Mouse (Mus musculus): ENCODE results near the gene Gm20388. TPM values are rescaled to one million over a fixed set of nuclear protein-coding genes. Genes with fewer than 3 reads are reported as not detected.

The Gm20388 gene
- polyA plus RNA-seq, 1 experiment from 2014 or later = not detected

DNA sequence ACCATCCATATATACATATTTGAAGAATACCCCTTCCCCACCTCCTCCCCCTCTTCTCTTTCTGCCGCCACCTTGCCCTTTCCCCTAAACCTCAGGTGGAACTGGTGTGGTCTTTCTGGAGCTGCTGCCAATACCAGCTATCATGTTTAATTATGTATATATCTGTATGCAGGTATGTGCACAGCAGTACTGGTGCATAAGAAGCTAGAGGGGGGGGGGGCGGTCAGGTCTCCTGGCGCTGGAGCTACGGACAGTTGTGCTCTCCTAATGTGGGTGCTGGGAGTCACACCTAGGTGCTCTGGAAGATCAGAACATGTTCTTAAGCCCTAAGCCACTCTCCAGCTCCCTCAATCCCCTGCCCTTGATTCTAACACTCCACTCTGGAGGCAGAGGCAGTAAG is 13.6 kb upstream of the Gm20388 start:
- Histone ChIP-seq H3K4me2 (replicated peaks) (no peak overlapping the region), H3K36me3 (no peaks in the 10 kb centered on the region), H3K4me1 (no peaks in the 10 kb centered on the region), H3K9me3 (no peaks in the 10 kb centered on the region), H3K9ac (replicated peaks) (no peak overlapping the region), H3K27ac (replicated peaks) (no peak overlapping the region), H3K4me3 (no peak overlapping the region), H3K27me3 (peaks cover 18% of the 10 kb centered on the region)
- no peak for ATAC-seq (replicated peaks)
- WGBS = 82% methylated on average over 4 of the region's 4 CpGs

DNA sequence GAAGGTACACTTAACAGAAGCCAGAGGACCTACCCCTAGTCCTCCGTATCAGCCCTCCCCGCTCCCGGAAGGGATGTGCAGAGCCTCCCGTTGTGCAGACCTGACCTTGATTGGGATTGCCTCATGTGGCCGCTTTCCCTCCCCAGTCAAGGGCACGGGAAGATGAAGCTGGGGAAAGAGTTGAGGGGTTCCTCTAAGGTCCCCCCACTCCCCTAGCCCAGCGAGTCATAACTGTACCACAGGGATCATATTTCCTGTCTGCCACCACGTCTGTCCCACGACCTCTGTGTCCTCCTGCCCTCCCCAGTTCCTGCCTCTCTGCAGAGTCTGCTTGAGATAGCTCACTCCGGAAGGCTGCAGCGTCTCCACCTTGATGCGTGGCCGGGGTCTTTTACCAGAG is 12.7 kb upstream of the Gm20388 start:
- H3K27ac ChIP-seq (replicated peaks) = no peak overlapping the region
- no peaks in the 10 kb centered on the region for H3K36me3 ChIP-seq
- 26% methylated on average over 13 of the region's 13 CpGs for WGBS
- no peaks in the 10 kb centered on the region for H3K4me1 ChIP-seq
- no peak overlapping the region for H3K4me3 ChIP-seq
- no peak overlapping the region for H3K4me2 ChIP-seq (replicated peaks)
- no peak for ATAC-seq (replicated peaks)
- H3K9ac ChIP-seq (replicated peaks) = no peak overlapping the region
- H3K9me3 ChIP-seq = no peaks in the 10 kb centered on the region
- peaks cover 18% of the 10 kb centered on the region for H3K27me3 ChIP-seq

DNA sequence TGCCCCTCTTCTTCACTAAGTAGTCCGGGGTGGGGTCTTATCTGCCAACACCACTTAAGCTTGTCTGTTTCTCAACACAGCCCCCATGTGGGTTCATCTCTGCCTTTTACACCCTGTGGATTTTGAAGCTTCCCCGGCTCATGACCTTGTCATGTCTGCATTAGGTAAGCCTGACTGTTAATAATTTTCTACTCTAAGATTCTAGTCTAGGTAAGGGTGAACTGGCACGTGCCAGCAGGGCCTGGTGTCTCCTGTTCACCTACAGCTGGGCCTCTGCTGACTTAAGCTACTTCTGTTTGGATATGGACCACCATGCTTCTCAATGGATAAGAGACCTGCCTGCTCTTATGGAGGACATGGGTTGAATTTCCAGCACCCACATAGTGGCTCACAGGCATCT is 9.3 kb upstream of the Gm20388 start:
- H3K36me3 ChIP-seq = no peaks in the 10 kb centered on the region
- H3K27me3 ChIP-seq = peaks cover 18% of the 10 kb centered on the region
- no peak overlapping the region for H3K9ac ChIP-seq (replicated peaks)
- no peaks in the 10 kb centered on the region for H3K4me1 ChIP-seq
- no peaks in the 10 kb centered on the region for H3K9me3 ChIP-seq
- no peak overlapping the region for H3K4me2 ChIP-seq (replicated peaks)
- WGBS = 85% methylated on average over 3 of the region's 3 CpGs
- no peak overlapping the region for H3K4me3 ChIP-seq
- ATAC-seq (replicated peaks) = no peak
- H3K27ac ChIP-seq (replicated peaks) = no peak overlapping the region

DNA sequence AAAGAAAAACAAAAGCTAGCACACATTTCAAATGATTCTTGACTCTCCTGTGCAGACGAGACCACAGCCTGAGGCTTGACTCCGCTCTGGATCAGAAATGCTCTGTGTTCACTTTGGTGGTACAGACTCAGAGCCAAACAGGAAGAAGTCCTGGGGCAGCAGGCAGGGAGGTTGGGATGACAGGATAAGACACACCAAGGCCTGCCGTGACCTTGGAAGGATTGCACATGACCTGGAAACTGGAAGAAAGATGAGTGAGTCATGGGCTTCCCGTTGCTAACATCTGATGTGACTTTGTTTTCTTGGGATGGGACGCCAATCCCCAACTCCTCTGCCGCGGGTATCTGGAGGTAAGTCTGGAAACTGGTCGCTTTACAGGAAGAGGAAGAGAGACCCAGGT is 8.7 kb upstream of the Gm20388 start:
- peaks cover 17% of the 10 kb centered on the region for H3K27me3 ChIP-seq
- H3K27ac ChIP-seq (replicated peaks) = no peak overlapping the region
- 78% methylated on average over 8 of the region's 8 CpGs for WGBS
- H3K9ac ChIP-seq (replicated peaks) = no peak overlapping the region
- no peaks in the 10 kb centered on the region for H3K9me3 ChIP-seq
- no peak for ATAC-seq (replicated peaks)
- H3K4me1 ChIP-seq = no peaks in the 10 kb centered on the region
- no peak overlapping the region for H3K4me3 ChIP-seq
- H3K4me2 ChIP-seq (replicated peaks) = no peak overlapping the region
- H3K36me3 ChIP-seq = no peaks in the 10 kb centered on the region

DNA sequence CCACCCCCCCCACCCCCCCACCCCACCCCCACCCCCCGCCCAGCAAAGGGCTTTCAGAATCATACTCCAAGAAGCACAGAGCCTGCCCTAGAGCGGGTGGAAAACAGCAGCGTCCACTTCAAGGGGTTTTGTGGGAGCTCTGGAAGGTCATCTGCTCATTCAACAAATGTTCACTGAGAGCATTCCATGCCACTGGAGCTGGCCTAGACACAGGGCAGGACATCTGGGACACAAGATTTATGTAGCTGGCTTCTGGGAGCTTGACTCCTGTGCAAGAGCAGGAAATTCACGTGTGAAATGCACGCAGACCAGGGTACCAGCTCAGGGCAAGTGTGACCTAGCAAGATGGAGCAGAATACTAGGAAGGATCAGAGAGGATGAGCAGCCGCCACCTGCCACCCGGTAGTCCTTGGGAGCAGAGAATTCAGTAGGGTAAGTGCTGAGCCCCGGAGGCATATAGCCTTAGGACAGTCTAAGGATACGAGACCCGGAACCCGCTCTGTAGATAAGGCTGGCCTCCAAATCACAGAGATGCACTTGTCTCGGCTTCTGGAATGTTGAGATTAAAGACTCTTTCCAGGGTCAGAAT is 6.2 kb upstream of the Gm20388 start:
- Histone ChIP-seq H3K4me1 (no peaks in the 10 kb centered on the region), H3K9me3 (no peaks in the 10 kb centered on the region), H3K27ac (replicated peaks) (no peak overlapping the region), H3K4me2 (replicated peaks) (no peak overlapping the region), H3K27me3 (no peaks in the 10 kb centered on the region), H3K36me3 (no peaks in the 10 kb centered on the region), H3K9ac (replicated peaks) (no peak overlapping the region), H3K4me3 (no peak overlapping the region)
- ATAC-seq (replicated peaks) = no peak
- WGBS = 63% methylated on average over 12 of the region's 12 CpGs

DNA sequence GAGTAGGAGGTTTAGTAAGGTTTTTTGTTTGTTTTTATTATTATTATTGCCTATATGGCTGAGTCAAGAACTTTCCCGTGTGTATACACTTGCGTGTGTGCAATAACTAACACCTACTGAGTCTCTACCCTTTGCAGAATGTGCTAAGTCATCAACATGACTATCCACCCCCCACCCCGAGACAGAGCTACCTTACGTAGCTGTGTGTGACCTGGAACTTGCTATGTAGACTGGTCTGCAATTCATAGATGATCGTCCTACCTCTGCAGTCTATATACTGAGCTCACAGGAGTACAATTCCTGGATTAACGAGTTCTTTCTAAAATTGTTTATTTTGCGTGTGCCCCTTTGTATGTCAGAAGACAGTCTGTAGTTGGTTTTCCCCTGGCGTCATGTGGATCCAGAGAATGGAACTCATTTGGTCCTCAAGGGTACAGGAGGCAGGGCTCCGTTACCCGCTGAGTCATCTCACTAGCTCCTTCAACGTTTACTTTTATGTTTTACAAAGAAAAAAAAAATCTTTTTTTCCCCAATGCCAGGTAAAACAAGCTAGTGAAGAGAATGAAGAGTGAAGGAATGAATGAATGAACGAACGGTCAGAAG is 596 bp upstream of the Gm20388 start, which contains the start of gene Usp10:
Gene Usp10, plus strand, starts transcription at position 417 of the 603 bp plus-strand sequence.
- H3K4me1 ChIP-seq = peaks cover 43% of the 10 kb centered on the region

DNA sequence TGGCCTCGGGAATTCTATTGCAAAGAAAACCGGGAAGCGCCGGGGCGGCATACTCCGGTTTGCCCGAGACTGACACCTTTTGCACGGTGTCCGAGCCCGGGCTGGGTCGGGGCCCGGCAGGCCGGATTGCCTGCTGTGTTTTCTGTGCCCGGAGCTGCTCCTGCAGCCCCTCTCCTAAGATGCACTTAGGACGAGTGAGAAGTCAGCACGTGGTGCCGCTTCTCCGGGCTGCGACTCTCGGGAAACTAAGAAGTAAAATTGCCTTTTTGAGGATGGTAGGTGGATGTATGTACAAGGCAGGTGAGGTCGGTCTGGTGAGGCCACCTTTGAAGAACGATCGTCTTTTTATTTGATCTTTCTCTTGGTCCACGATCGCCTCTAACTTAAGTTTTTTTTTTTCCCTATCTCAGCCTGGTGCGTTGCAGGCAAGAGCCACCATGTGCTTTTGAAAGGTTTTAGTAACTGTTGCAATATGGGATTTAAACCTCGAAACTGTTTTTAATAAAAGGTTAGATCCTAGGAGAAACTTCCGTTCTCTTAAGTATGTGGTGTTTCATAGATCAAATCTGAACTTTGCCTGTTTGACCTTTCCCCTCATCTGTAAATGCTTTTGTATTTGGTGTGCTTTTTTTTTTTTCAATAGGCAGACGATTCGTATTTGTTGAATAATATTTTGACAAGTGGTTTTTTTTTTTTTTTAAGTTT is 769 bp downstream of the Gm20388 start:
- H3K36me3 ChIP-seq = no peaks in the 10 kb centered on the region
- H3K4me3 ChIP-seq = peak overlapping the region; percentile 73
- peak; percentile 62 for ATAC-seq (replicated peaks)
- H3K27me3 ChIP-seq = no peaks in the 10 kb centered on the region
- peaks cover 50% of the 10 kb centered on the region for H3K4me1 ChIP-seq
- peak overlapping the region; percentile 66 for H3K4me2 ChIP-seq (replicated peaks)
- H3K27ac ChIP-seq (replicated peaks) = peak overlapping the region; percentile 94
- peak overlapping the region; percentile 88 for H3K9ac ChIP-seq (replicated peaks)
- under 1% methylated on average over 30 of the region's 30 CpGs for WGBS
- H3K9me3 ChIP-seq = no peaks in the 10 kb centered on the region

More for the DNA sequence above, 596 bp upstream of the Gm20388 start, which contains the start of gene Usp10:
- no peaks in the 10 kb centered on the region for H3K36me3 ChIP-seq
- 23% methylated on average over 13 of the region's 13 CpGs for WGBS
- no peaks in the 10 kb centered on the region for H3K27me3 ChIP-seq
- H3K9me3 ChIP-seq = no peaks in the 10 kb centered on the region
- peak within 1 kb of the TSS; percentile 73 for H3K4me3 ChIP-seq
- peak within 1 kb of the TSS; percentile 94 for H3K27ac ChIP-seq (replicated peaks)
- H3K4me2 ChIP-seq (replicated peaks) = peak within 1 kb of the TSS; percentile 66
- ATAC-seq (replicated peaks) = peak; percentile 15; the same call in 1 of the 2 replicates
- peak within 1 kb of the TSS; percentile 88 for H3K9ac ChIP-seq (replicated peaks)

DNA sequence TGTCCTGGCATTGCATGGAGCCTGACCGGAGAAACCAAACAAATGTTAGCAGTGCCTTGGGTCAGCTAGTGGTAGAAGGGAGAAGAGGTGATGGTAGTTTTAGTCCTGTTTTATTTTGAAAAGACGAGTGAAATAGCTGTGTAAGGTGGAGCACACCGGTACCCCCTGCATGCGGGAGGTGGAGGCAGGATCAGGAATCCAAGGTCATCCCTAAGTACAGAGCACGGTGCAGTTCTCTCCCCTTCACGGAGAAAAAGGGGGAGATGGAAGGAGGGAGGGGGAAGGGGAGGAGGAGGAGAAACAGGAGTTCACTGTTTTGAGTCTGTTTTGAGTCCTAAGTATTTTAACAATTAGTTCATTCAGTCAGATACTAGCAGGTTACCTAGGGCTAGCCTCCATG is 2.0 kb downstream of the Gm20388 start:
- 45% methylated on average over 6 of the region's 6 CpGs for WGBS
- H3K27ac ChIP-seq (replicated peaks) = no peak overlapping the region
- H3K4me2 ChIP-seq (replicated peaks) = peak overlapping the region; percentile 66
- H3K4me1 ChIP-seq = peaks cover 56% of the 10 kb centered on the region
- ATAC-seq (replicated peaks) = no peak
- no peaks in the 10 kb centered on the region for H3K9me3 ChIP-seq
- H3K36me3 ChIP-seq = no peaks in the 10 kb centered on the region
- peak overlapping the region; percentile 73 for H3K4me3 ChIP-seq
- no peaks in the 10 kb centered on the region for H3K27me3 ChIP-seq
- H3K9ac ChIP-seq (replicated peaks) = 0 out of 2 replicates have a peak overlapping the region, but pooled peaks have one; percentile 88

DNA sequence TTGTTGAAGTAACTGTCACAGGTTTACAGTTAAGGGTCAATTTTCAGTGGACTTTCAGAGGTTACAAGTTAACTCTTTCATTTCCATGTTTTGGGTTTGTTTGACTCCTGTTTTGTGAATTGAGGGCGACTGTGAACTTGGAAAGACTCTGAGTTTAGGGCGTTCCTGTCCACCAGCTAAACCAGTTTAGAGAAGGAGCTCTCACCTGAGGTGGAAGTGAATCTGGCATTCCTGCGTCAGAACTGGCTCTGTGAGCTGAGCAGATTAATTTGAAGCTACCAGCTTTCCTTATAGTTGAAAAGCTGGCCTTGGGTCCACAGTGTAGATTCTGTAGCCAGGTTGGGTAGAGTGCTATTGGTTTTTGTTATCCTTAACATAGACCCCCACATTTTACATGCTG is 2.5 kb downstream of the Gm20388 start:
- ATAC-seq (replicated peaks) = no peak
- peak overlapping the region; percentile 66; the same call in 1 of the 2 replicates for H3K4me2 ChIP-seq (replicated peaks)
- no peak overlapping the region for H3K27ac ChIP-seq (replicated peaks)
- no peaks in the 10 kb centered on the region for H3K27me3 ChIP-seq
- no peaks in the 10 kb centered on the region for H3K9me3 ChIP-seq
- peaks cover 56% of the 10 kb centered on the region for H3K4me1 ChIP-seq
- H3K9ac ChIP-seq (replicated peaks) = 0 out of 2 replicates have a peak overlapping the region, but pooled peaks have one; percentile 88
- WGBS = 69% methylated on average over 3 of the region's 3 CpGs
- no peaks in the 10 kb centered on the region for H3K36me3 ChIP-seq
- no peak overlapping the region for H3K4me3 ChIP-seq

DNA sequence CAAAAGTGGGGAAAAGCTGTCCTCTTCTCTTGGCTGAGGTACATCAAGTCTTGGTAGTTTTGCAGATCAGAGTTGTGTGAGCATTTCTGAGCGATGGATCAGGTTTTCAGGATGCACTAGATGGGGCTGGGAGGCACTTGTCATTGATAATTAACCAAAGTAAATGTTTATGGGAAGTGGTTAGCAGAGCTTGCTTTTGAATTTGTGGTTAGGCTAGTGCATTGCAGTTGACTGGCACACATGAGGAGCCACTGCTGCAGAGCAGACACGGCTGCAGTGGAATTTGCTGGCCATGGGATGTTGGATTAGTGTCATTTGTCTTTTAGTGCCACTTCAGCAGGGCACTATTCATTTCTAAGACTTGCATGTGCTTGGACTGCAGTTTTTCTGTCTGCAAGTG is 3.5 kb downstream of the Gm20388 start:
- Histone ChIP-seq H3K36me3 (no peaks in the 10 kb centered on the region), H3K9me3 (no peaks in the 10 kb centered on the region), H3K27ac (replicated peaks) (no peak overlapping the region), H3K27me3 (no peaks in the 10 kb centered on the region), H3K4me1 (peaks cover 56% of the 10 kb centered on the region), H3K9ac (replicated peaks) (no peak overlapping the region), H3K4me2 (replicated peaks) (no peak overlapping the region), H3K4me3 (no peak overlapping the region)
- 63% methylated on average over 2 of the region's 2 CpGs for WGBS
- no peak for ATAC-seq (replicated peaks)

DNA sequence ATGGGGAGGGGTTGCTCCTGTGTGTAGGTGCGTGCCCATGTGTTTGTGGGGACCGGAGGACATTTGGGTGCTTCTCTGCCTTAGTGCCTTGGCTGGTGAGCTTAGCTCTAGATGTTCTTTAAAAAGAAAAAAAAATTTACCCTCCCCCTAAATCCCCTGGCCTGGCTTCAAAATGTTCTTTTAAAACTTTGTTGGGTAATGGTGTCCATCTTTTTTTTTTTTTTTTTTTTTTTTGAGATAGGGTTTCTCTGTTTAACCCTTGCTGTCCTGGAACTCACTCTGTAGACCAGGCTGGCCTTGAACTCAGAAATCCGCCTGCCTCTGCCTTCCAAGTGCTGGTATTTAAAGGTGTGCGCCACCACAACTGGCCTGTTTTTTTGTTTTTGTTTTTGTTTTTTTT is 4.7 kb downstream of the Gm20388 start:
- no peak overlapping the region for H3K27ac ChIP-seq (replicated peaks)
- no peaks in the 10 kb centered on the region for H3K27me3 ChIP-seq
- H3K9me3 ChIP-seq = no peaks in the 10 kb centered on the region
- H3K9ac ChIP-seq (replicated peaks) = no peak overlapping the region
- ATAC-seq (replicated peaks) = no peak
- no peaks in the 10 kb centered on the region for H3K36me3 ChIP-seq
- H3K4me1 ChIP-seq = peaks cover 51% of the 10 kb centered on the region
- WGBS = 88% methylated on average over 4 of the region's 4 CpGs
- no peak overlapping the region for H3K4me3 ChIP-seq
- no peak overlapping the region for H3K4me2 ChIP-seq (replicated peaks)

DNA sequence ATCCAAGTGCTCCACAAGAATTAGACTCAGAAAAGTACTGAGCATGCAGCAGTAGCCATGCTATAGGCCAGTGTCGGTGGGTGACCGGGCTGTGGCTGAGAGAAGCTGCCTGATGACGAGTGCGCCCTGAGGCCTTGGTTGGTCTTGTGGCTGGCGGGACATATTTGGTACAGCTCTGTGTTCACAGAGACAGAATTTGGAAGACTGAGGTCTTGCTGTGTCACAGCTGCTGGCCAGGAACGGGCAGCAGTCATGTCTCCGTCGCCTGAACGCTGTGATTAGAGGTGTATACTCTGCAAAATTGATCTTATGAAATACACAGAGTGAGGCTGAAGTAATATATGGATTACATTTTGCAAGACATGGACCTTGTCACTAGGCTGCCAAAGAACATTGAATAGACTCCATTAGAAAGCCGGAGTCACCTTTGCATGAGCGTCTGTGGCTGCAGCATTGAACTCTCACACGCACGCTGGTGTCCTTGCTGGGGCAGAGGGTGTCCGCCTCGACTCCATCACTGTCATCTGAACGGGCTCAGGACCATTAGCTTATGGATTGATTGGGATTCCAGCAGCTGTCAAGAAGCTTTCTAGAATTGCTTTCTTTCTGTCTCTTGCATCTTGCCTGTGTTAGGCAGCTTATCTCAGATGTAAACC is 5.7 kb downstream of the Gm20388 start:
- Histone ChIP-seq H3K36me3 (no peaks in the 10 kb centered on the region), H3K4me3 (no peak overlapping the region), H3K27ac (replicated peaks) (no peak overlapping the region), H3K9ac (replicated peaks) (no peak overlapping the region), H3K4me1 (peaks cover 50% of the 10 kb centered on the region), H3K9me3 (no peaks in the 10 kb centered on the region), H3K4me2 (replicated peaks) (no peak overlapping the region), H3K27me3 (no peaks in the 10 kb centered on the region)
- no peak for ATAC-seq (replicated peaks)
- 83% methylated on average over 16 of the region's 16 CpGs for WGBS

All from forebrain, embryonic 15.5 days (tissue).